Mouse (Mus musculus): Measurements from ENCODE around the gene Dusp14.

Gene Dusp14

DNA sequence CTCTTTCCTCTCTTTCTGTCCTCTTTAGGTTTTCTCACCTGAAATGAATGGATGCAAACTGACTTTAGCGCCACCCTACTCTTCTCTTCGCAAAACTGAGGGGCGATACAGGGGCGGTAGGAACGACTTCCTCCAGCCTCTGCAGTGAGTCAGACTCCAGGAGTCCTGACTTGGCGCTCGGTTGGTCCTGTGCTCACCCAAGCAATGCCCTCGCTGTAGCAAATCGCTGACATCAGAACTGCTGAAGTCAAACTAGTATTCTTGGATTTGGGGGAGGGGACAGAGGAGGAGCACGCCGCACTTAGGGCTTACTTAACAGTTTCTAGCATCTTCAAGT lies at the start of gene Dusp14:
Gene Dusp14 (minus strand): TSS at position 228 of the 337 bp plus-strand sequence.
- DNase-seq (ENCODE audit: low read depth in 1 of 2, low spot score in 2 of 2), result no peak

DNA sequence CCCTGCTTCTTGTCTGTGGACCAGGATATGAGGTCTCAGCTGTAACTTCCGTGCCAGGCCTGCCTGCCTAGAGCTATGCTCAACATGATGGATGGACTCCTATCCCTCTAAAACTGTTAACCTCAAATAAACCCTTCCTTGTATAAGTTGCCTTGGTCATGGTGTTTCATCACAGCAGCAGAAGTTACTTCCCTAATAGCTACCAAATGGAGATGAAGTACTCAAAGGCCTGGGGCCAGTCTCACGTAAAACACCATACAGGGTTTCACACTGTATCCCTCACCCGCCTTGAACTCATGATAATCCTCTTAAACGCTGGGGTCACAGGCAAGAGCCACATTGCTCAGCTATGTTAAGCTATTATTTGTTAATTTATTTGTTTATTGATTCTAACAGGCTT lies 48.4 kb upstream of the Dusp14 start:
- DNase-seq (ENCODE audit: low read depth in 1 of 2, low spot score in 2 of 2), result no peak

DNA sequence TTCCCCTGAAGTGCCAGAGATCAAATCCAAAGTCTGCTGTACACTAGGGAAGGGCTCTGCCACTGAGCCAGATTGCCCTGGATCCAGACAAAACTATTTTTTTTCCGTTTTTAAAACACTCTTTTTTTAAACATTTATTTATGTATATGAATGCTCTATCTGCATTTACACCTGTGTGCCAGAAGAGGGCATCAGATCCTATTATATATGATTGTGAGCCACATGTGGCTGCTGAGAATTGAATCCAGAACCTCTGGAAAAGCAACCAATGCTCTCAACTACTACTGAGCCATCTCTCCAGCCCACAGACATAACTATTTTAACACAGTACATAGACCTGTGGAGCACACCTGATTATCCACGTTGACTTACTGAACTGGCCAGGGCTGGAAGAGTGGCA lies 47.2 kb upstream of the Dusp14 start:
- DNase-seq (ENCODE audit: low read depth in 1 of 2, low spot score in 2 of 2), result no peak

DNA sequence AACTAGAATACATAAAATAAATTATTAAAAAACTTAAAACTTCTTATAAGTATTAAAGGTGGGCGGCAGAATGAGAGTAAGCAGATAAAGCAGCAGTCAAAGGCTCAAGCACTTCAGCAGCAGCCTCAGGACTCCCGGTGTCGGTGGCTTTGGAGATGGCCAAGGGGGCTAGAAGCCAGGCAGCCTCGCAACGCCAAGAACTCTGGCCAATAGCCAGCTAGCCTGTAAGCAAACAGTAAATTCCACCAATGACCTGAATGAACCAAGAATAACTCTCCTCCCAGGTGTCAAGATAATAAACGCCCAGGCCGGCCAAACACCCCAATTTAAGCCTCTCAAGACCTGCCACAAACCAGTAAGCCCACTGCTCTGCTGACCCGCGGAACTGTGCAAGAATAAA lies 46.6 kb upstream of the Dusp14 start:
- DNase-seq (ENCODE audit: low read depth in 1 of 2, low spot score in 2 of 2), result no peak

- DNase-seq (ENCODE audit: low read depth in 1 of 2, low spot score in 2 of 2), result no peak
Observed at GRCm38 (mm10) chr11:84113623-84114022, 44.6 kb upstream of the Dusp14 start.

DNA sequence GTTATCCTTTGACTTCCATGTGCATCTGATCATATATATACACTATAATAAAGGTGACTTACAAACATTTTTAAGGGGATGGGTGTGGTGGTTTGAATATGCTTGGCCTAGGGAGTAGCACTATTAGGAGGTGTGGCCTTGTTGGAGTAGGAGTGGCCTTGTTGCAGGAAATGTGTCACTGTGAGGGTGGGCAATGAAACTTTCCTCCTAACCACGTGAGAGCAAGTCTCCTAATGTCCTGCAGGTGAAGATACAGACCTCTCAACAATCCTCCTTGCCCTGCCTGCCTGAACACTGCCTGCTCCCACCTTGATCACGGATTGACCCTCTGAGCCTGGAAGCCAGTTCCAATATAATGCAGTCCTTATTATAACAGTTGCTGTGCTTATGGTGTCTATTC lies 38.1 kb upstream of the Dusp14 start:
- DNase-seq (ENCODE audit: low read depth in 1 of 2, low spot score in 2 of 2), result no peak

DNA sequence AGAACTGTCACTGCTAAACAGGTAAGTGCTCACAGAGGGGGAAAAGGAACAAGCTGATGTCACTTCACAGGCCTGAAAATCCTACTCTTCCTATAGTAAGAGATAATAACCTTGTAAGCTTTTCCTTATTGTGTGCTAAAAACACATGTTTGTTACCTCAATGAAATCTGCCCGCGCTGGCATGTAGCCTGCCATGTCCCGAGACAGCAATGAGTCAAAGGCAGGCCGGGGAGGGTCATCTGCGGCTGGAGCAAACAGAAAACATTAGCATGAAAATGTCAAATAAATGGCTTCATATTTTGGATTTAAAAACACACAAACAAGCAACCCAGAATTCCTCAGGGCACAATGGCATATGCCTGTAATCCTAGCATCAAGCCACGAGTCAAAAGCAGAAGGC lies 35.0 kb upstream of the Dusp14 start:
- DNase-seq (ENCODE audit: low read depth in 1 of 2, low spot score in 2 of 2), result no peak

- DNase-seq (ENCODE audit: low read depth in 1 of 2, low spot score in 2 of 2), result no peak
Observed at GRCm38 (mm10) chr11:84101182-84101581, 32.1 kb upstream of the Dusp14 start.

GRCm38 (mm10) chr11:84097251-84097998 lies 28.4 kb upstream of the Dusp14 start:
- no peak for DNase-seq (ENCODE audit: low read depth in 1 of 2, low spot score in 2 of 2)

- DNase-seq (ENCODE audit: low read depth in 1 of 2, low spot score in 2 of 2), result no peak
Observed at GRCm38 (mm10) chr11:84095084-84095483, 26.0 kb upstream of the Dusp14 start.

DNA sequence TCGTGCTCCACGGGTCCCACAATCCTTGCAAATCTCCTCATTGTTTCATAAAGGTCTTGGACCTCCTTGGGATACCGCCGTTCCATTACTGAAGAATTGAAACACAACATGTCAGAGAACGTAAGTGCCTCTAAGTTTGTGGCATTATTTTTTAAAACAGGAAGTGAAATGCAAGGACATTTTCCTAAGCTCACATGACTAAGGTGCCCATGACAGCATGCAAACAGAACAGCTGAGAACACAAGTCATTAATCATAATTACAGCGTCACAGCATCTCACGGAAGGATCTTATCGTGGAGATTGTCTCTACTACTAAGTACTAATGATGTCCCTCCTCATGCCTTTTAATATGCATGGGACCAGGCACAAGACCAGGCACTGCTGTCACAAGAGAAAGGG lies 21.5 kb upstream of the Dusp14 start:
- DNase-seq (ENCODE audit: low read depth in 1 of 2, low spot score in 2 of 2), result no peak

GRCm38 (mm10) chr11:84081901-84082300 lies 12.8 kb upstream of the Dusp14 start:
- no peak for DNase-seq (ENCODE audit: low read depth in 1 of 2, low spot score in 2 of 2)

DNA sequence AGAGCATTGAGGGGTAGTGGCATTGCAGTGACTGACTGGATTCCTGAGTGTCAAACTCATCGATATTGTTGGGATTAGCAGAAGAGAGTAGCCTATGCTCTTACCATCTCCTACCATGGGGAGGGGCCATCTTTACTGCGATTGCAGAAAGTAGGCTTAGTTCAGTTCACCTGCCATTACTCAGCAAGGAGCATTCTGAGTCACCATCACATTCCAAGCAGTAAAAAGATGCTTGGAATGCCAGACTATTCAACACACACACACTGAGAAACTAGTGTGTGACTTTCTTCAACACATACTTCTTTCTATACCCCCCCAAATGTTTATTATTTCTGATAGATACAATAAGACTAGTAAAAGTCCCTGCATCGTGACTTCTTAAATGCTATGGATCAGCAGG lies 11.3 kb upstream of the Dusp14 start:
- no peak for DNase-seq (ENCODE audit: low read depth in 1 of 2, low spot score in 2 of 2)

DNA sequence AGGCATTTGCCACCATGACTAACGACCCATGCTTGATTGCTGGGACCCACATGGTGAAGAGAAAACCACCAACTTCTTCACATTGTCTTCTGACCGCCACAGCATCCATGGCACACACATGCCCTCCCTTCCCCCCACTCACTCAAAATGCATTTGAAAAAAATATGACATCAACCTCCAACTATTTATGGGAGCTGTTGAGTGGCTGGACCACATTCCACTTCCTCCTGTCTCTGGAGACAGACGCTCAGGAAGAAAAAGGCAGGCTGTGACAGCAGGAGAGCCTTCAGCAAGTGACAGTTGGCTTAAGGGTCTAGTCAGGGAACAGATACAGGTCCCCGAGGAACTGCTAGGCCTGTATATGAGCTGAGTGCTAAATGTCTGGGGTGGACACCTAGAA lies 10.8 kb upstream of the Dusp14 start:
- no peak for DNase-seq (ENCODE audit: low read depth in 1 of 2, low spot score in 2 of 2)

- no peak for DNase-seq (ENCODE audit: low read depth in 1 of 2, low spot score in 2 of 2)
Observed at GRCm38 (mm10) chr11:84079361-84079760, 10.3 kb upstream of the Dusp14 start.

GRCm38 (mm10) chr11:84078601-84079000 lies 9.5 kb upstream of the Dusp14 start:
- no peak for DNase-seq (ENCODE audit: low read depth in 1 of 2, low spot score in 2 of 2)

DNA sequence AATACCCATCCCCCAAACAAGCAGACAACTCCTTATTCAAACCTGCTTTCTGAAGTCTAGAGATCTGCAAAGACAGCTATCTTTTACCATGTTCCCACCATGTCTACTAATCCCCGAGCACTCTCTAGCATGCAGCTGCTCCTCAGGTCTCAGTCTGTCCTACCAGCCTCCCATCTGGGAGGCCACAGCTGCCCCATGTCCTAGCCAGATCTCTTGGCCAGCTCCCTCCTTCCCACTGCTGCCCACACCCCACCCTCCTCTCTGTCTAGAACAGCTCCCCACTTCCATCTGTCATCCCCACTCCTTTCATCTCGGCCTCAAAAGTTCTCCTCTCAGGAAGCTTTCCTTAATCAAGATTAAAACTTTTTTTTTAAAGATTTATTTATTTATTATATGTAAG lies 7.9 kb upstream of the Dusp14 start:
- DNase-seq (ENCODE audit: low read depth in 1 of 2, low spot score in 2 of 2), result no peak

DNA sequence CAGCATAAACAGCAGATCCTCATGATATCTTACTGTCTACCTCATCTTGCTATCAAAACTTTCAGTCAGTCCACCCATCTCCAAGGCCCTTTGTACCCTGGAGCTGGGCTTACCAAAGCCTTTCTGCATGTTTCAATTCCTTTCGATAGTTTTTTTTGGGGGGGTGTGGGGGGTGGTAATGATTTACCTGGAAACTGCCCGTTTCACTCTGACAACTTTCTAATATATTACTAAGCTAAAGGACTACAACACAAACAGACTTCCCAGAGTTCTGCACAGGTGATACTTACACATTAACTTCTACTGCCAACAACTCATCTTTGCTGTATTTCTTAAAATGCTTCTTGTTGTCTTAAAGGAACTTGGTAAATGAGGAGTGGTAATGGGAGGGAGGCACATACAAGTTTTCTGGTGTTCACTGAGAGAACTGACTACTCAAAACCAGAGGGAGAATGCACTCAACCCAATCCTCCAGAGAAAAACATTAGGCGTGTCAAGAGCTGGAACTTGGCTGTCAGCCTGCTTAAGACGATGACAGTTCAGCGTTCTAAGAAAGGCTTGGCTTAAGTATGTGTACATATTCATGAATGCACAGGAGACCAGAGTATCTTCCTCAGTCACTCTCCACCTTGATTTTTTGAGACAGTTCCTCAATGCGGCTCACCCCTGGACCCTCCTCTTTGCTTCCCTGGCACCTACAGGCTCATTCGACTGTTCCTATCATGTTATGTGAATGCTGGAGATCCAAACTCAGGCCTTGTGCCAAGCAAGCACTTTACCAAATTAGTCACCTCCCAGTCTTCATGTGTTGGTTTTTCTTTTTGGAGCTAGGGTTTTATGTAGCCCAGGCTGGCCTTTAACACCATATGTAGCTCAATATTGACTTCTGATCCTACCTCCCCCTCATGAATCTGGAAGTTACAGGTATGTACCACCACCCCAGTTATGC lies 5.0 kb upstream of the Dusp14 start:
- no peak for DNase-seq (ENCODE audit: low read depth in 1 of 2, low spot score in 2 of 2)

GRCm38 (mm10) chr11:84072904-84073651 lies 4.0 kb upstream of the Dusp14 start:
- no peak for DNase-seq (ENCODE audit: low read depth in 1 of 2, low spot score in 2 of 2)

DNA sequence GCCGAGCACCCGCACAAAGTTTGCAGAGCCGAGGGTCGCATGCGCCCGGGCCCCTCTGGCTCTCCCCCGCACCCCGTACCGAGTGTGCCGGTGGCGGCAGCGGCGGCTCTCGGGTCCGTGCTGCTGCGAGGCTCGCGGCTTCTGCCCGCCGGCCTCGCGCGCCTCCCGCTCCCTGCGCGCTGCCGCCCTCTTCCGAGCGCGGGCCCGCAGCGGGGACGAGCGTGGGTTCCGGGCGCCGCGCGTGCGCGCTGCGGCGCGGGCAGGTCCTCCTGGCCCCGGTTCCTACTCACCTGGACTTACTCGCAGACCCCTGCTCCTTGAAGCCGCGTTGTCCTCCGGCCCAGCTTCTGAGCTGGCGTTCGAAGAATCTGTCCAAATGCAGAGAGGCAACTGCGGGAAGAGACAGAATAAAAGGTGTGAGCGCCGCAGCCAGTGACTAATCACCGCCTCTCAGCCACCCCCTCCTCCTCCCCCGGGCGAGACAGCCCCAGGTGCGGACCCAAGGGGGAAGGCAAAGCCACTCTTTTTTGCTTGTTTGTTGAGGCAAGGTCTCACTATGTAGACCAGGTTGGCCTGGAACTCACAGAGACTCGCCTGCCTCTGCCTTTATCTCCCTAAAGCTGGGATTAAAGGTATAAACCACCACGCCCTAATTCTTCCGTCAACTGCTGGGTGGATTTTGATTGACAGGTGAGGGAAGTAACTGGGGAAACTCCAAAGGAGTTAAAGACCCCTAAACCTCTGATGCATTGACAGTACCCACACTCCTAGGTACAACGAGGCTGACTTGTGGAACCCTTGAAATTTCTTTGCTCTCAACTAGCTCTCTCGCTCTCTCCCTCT lies 649 bp downstream of the Dusp14 start:
- no peak for DNase-seq (ENCODE audit: low read depth in 1 of 2, low spot score in 2 of 2)

DNA sequence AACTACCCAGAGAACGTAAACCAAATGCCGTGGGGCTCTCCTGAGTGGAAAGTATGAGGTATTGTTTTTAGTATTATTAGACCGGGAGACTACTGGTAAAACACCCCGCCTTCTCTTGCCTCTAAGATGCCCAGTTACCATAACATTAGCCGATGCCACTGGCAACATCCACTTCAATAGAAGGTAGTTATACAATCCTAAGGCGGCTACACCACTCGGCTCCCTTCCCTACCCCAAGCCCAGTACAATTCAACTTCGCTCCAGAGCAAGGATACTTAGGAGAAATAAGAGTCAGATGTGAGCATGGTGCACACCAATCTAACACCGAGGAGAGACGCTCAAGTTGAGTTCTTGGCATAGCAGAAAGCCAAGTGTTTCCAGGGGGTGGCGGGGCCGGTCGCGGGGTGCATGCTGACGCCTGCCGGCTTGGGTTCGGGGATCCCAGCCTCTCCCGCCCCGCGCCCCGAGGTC lies 1.3 kb downstream of the Dusp14 start:
- no peak for DNase-seq (ENCODE audit: low read depth in 1 of 2, low spot score in 2 of 2)
